Mouse (Mus musculus) monocyte, adult 2 months (primary cell): Measurements from ENCODE around the gene Ppef2.

ENCODE experiments used
- DNase-seq, 2 experiments: peaks; one replicate each; pipeline ENCODE4 v3.0.0; 2022; ENCODE audit warnings: low spot score in 2 of 2, low read depth in 1 of 2

Gene Ppef2

GRCm38 (mm10) chr5:92239333-92240232, 16.5 kb downstream of the Ppef2 start:
- DNase-seq: no peak

DNA sequence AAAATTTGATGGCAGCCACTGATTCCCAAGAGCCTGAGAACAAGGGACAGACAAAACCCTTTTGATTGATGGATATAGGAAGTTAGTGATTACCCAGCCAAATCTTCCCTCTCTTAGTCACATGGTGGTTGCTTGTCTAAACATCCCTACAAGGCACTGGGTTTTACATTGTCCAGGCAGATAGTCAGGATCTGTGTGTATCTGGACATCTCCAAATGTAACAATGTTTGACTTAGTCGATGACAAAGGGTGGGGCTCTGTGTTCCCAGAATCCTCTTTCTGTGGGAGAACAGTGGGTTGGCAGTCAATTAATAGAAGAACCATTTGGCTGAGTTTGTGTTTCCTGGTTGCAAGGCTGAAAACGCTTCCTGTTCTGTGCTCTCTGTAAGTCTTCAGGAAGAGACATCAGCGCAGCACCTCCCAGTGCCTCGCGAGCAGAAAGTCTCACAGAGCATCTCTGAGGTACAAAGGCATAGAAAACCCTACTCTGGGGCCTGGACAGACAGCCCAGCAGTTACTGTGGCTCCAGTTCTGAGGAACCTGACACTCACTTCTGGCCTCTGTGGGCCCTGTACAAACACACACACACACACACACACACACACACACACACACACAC, 21.0 kb downstream of the Ppef2 start:
- DNase-seq: no peak

GRCm38 (mm10) chr5:92233366-92233765, 22.7 kb downstream of the Ppef2 start:
- DNase-seq: no peak

- DNase-seq: no peak
Observed at GRCm38 (mm10) chr5:92231836-92232235, 24.2 kb downstream of the Ppef2 start.

DNA sequence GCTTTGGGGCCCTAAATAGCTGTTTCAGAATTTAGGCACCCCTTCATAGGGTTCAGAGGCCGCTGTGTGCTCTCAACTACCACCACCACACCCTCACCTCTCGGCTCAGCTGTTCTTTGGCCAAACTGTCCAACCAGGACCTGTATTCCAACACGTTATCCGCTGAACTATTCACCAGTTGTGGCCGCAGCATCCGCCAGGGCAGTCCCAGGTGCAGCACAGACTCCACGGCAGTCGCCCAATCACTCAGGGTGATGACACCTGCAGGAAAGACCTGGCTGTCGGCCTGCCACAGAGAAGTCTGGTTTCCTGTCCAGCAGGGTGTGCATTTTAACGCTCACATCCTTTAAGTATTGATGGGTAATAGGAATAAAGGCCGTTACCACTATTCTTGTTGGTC, 25.8 kb downstream of the Ppef2 start:
- no peak for DNase-seq

DNA sequence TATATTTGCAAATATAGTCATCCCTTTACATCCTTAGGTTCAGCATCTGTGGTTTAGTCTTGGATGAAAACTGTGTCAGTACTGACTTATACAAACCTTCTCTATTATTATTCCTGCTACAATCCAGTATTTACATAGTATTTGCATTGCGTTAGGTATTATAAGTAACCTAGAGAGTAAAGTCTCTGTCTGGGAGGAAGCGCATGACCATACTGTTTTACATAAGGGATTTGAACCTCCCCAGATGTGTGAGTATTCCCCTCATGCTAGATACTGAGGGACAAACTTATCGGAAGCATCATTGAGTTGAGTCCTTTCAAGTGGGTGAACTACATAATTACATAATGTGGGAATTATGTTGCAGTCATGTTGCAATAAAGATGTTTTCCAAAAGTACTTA, 26.6 kb downstream of the Ppef2 start:
- DNase-seq: no peak

GRCm38 (mm10) chr5:92228776-92229175, 27.3 kb downstream of the Ppef2 start:
- no peak for DNase-seq

DNA sequence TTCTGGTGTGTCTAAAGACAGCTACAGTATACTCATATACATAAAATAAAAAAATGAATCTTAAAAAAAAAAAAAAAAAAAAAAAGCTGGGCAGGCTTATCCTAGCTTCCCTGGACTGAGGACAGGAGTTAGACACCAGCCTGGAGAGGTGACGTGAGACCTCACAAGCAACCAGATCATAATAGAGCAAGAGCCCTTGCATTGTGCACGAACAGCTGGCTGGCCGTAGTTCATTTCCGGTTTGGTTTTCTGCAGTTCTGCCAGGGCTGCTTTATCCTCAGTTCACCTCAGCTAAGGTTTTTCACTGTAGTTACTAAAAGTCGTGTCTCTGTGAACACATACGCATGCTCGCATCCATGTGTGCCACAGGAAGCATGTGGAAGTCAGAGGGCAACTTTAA, 28.3 kb downstream of the Ppef2 start:
- no peak for DNase-seq

DNA sequence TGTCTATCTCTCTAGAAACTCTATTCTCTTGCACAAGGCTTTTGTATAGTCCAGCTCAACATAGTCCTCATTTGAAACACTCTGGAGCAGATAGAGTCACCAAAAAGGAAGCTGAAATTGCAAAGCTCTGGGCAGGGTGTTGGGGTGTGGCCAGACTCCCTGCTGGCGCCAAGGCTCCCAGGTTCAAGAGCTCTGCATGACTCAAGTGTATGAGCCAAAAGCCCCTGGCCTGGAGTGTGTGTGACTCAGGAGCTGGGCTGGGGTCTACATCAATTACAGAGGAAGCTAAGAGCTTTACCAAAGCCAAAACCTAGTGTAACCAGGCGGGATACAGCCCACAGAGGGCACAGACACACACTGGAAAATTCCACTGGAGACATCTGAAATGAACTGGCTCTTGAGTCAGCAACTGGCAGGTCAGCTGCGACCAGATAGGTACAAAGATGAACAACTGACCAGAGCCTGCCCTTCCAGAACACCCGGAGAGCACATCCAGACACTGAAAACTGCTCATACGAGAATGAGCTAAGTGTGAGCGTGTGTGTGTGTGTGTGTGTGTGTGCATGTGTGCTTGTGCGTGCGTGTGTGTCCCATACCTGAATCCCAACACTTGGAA, 35.7 kb downstream of the Ppef2 start:
- no peak for DNase-seq

GRCm38 (mm10) chr5:92219826-92220225, 36.3 kb downstream of the Ppef2 start:
- no peak for DNase-seq

- DNase-seq: no peak
Observed at GRCm38 (mm10) chr5:92218915-92219793, 36.9 kb downstream of the Ppef2 start.

DNA sequence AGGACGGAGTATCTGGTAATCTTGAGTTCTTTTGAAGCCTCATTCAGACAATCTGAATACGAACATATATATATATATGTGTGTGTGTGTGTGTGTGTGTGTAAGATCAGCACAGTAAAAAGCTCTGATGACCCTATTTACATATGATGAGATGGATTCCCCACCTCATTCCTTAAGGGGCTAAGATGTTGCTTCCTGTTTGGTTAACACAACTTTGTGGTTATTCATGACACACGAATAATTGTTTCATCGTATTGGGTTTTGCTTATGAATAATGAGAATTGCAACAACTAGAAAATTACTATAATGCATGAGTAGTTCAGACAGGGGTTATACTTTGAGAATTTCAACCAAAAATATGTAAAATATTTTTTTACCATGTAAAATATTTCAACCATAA, 40.8 kb downstream of the Ppef2 start, which contains the start of gene U90926:
Gene U90926 (minus strand): TSS at position 101 of the 400 bp plus-strand sequence.
- no peak for DNase-seq

GRCm38 (mm10) chr5:92212231-92212630, 43.8 kb downstream of the Ppef2 start:
- DNase-seq: no peak

DNA sequence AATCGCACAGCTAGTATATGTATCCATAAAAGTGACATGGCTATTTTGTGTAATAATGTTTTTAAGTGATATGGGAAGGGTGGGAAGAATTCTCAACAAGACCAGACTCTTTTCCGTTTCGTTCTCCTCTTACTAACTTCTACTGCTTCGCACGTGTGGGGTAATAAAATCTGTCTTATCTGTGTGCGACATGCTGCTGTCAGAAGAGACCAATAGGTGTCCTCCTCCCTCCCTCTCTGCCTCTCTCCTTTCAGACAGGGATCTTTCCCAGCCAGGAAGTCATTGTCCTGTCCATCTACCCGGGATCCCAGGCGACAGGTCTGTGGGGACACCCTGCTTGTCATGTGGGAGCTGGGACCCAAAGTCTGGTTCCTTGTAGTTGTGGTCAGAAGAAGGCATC, 45.9 kb downstream of the Ppef2 start:
- no peak for DNase-seq

DNA sequence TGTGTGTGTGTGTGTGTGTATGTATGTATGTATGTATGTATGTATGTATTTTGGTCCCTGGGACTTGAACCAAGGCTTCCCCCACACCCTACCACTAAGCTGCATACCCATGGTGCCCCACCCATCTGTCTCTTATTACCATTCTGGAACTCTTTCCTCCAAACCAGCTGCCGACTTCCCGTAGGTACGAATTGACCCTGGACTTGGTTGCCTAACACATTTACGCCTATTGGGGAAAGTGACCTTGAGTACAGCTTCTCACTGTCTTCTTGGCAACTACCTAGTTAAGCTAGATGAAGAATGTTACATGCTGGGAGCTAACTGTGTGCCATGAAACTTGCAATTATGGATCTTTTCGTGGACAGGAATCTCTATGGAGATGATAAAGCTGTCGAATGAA, 50.0 kb downstream of the Ppef2 start:
- DNase-seq: no peak

DNA sequence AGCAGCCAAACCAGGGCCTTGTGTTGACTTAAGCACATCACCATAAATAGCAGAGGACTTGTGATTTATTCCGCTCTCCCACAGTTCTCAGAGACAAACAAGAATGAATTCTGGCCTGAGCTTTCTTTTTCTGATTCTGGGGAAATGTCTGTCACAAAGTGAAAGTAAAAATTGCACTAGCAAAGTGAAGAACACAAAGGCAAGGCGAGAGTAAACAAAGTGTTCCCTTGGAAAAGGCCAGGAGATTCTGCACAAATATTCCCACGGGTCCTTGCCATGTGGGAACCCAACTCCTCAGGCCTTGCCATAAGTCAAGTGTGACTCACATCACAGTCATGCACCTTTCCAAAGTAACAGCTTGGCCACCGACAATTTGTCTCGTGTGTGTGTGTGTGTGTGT, 50.4 kb downstream of the Ppef2 start:
- DNase-seq: no peak

GRCm38 (mm10) chr5:92205184-92205583, 50.9 kb downstream of the Ppef2 start:
- no peak for DNase-seq

- DNase-seq: no peak
Observed at GRCm38 (mm10) chr5:92204162-92205036, 51.7 kb downstream of the Ppef2 start.

GRCm38 (mm10) chr5:92198266-92198665, 57.8 kb downstream of the Ppef2 start:
- no peak for DNase-seq
